Mouse (Mus musculus): Measurements from ENCODE around the gene Pcdh17.

Gene Pcdh17

DNA sequence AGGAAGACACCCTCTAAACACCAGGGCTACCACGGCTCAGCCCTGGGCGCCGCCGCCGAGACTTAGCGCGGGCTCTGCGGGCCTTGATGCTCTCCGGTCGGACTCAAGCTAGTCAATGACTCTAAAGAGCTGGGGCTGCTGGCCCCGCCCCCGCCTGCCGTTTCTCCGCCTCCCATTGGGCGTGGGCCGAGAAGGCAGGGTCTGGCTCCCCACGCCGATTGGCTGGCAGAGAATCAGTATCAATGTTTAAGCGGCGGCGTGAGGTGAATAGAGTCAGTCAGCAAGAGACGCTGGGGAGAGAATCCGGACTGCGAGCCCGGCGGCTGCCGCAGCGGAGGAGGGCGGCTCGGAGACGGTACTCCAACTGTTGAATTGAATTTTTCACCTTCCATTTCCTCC, at the start of gene Pcdh17:
TSS of gene Pcdh17 (plus strand) at position 276 of the 399 bp plus-strand sequence.
- peak; percentile 63 to 65 for DNase-seq

- DNase-seq, result no peak
These were observed 46.2 kb upstream of the Pcdh17 start for GRCm38 (mm10) chr14:84397137-84397536.

DNA sequence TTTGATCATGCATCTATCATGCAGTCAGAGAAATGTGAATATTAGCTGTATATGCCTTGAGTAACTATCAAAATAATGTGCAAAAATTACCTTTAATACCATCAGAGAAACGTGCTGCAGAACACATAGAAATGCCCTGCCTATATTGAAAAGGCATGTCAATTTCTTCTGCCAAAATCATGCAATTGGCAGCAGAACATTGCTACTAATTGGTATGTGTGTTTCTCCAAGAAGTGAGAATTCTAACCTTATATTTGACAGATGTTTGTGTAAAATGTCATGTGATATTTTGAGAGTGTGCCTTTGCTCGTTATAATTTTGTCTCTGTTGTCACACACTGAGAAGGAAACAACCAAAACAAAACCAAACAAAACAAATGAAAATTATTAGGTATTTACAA, 18.6 kb upstream of the Pcdh17 start:
- no peak for DNase-seq

- no peak for DNase-seq
These were observed 16.7 kb upstream of the Pcdh17 start for GRCm38 (mm10) chr14:84426616-84427015.

DNA sequence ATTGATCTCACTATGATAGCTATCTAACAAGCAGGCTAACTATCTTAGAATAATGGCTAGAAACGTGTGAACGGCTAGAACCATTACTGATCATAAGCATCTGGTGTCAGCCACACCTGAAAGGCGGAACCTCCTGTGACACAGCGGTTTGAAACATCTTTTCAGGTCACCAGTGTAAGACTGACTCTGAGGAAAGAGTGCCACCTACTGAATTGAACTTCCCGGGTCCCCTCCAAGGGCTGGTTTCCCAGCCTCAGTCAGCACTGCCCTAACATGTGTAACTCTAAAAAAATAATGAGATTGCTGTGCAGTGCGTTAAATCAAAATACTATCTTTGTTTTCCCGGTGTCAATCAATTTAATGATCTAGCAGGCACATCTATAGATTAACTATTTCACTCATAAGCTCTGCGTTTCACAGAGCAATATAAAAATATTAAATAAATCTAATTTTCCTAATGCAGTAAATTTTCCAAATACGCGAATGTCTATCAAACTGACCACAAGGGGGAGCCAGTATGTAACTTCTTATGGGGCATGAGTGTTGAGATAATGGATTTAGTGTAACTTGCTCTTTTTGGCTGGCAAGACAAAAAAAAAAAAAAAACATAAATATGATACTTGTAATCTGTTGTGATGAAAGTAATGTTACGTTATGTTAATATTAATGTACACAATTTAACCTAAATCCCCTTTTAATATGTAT, 5.1 kb upstream of the Pcdh17 start:
- peak in 1 of 2 experiments; percentile 6 for DNase-seq

DNA sequence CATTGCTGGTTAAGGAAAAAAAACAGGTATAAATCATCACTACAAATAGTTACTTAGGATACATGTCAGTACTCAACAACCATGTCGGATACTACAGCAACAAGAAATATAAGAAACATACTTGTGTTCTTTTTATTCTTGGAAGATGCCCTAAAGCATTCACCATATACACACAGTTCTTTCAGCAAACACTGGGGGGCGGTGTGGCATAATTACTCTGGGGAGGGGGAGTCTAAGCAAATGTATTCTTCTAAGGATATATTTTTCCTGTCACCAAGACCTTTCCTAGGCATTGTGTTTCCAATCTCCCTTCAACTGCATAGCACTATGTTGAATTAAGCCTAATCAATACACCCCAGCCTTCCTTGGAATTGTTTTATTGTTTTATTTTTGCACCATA, 2.5 kb upstream of the Pcdh17 start:
- DNase-seq, result peak in 1 of 2 experiments; percentile 3

- no peak for DNase-seq
These were observed 655 bp upstream of the Pcdh17 start for GRCm38 (mm10) chr14:84442528-84443287.

DNA sequence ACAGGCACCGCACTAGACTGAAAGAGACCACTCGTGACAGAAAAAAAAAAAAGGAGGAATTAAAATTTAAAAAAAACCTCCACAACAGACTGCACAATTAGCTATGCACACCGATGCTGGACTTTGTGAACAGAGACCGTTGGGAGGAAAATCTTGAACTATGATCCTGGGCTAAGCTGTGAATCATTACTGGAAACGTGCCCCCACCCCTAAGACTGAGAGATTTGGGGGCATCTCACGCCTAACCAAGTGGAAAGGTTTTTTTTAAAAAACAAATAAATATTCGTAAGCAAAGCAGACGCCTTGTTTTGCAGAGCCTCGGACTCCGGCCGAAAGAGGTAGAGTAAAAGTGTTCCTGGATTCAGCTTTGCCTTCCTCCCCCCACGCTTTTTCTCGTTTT, 398 bp downstream of the Pcdh17 start:
- no peak for DNase-seq

- peak; percentile 4 to 7 for DNase-seq
These were observed 906 bp downstream of the Pcdh17 start for GRCm38 (mm10) chr14:84444276-84444662.

DNA sequence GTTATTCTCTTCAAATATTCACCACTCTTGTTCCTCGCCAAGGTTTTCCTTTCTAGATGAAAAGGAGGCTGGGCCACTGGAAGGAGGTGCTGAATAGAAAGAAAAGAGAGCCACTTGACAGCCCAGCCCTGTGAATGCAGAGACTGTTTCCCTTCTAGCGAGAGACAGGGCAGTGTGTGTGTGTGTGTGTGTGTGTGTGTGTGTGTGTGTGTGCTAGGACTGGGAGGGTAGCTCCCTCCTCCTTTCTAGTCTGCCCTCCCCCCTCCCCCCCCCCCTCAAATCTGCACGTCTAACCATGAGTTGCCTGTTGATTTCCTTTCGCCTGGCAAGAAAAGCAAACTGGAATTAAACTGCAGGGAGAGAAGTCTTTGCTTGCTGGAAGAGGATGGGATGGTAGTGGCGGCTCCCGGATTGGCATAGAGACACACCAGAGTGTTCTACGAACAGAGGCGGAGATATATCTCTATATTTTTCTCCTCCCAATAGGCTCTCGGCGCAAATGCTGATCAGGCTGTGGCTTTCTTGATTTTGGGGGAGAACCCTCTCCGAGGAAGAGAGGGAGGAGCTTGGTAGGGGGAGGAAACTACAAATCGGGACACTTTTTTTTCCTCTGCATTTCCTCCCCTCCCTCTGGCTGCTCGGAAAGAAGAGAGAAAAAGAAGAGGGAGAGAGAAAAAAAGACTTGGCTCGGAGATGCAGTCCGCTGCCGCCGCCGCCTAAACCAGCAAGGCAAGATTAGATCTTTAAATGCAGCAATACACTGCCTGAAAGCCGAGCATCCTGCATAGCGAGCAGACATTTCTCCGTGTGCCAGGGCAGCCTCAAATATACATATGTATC, 1.5 kb downstream of the Pcdh17 start:
- DNase-seq, result no peak

GRCm38 (mm10) chr14:84445503-84446410, 2.4 kb downstream of the Pcdh17 start:
- peak in 1 of 2 experiments; percentile 1 for DNase-seq

- DNase-seq, result peak in 1 of 2 experiments; percentile 1
These were observed 3.1 kb downstream of the Pcdh17 start for GRCm38 (mm10) chr14:84446411-84446915.

DNA sequence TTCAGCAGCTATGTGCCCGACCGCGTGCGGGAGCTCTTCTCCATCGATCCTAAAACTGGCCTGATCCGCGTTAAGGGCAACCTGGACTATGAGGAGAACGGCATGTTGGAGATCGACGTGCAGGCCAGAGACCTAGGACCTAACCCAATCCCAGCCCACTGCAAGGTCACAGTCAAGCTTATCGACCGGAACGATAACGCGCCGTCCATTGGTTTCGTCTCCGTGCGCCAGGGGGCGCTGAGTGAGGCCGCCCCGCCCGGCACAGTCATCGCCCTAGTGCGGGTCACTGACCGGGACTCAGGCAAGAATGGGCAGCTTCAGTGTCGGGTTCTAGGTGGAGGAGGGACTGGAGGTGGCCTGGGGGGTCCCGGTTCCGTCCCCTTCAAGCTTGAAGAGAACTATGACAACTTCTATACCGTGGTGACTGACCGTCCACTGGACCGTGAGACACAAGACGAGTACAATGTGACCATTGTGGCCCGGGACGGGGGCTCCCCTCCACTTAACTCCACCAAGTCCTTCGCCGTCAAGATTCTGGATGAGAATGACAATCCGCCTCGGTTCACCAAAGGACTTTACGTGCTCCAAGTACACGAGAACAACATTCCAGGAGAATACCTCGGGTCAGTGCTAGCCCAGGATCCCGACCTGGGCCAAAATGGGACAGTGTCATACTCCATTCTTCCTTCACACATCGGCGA, 3.7 kb downstream of the Pcdh17 start:
- DNase-seq, result peak in 1 of 2 experiments; percentile 1

DNA sequence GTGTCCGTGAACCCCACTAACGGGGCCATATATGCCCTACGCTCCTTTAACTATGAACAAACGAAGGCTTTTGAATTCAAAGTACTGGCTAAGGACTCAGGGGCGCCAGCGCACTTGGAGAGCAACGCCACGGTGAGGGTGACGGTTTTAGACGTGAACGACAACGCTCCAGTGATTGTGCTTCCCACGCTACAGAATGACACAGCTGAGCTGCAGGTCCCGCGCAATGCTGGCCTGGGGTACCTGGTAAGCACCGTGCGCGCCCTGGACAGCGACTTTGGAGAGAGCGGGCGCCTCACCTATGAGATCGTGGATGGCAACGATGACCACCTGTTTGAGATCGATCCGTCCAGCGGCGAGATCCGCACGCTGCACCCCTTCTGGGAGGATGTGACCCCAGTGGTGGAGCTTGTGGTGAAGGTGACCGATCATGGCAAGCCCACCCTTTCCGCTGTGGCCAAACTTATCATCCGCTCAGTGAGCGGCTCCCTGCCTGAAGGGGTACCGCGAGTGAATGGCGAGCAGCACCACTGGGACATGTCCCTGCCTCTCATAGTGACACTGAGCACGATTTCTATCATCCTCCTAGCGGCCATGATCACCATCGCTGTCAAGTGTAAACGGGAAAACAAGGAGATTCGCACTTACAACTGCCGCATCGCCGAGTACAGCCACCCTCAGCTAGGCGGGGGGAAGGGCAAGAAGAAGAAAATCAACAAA, 4.5 kb downstream of the Pcdh17 start:
- DNase-seq, result peak in 1 of 2 experiments; percentile 1

DNA sequence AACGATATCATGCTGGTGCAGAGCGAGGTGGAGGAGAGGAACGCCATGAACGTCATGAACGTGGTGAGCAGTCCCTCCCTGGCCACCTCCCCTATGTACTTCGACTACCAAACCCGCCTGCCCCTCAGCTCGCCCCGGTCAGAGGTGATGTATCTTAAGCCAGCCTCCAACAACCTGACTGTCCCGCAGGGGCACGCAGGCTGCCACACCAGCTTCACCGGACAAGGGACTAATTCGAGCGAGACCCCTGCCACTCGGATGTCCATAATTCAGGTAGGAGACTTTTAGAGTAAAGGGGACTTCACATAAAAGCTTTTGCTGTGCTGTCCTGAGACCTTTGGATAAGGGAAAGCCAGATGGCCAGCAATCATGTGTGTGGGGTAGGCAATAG, 5.0 kb downstream of the Pcdh17 start:
- DNase-seq, result no peak

GRCm38 (mm10) chr14:84454074-84454845, 10.9 kb downstream of the Pcdh17 start:
- DNase-seq, result no peak

DNA sequence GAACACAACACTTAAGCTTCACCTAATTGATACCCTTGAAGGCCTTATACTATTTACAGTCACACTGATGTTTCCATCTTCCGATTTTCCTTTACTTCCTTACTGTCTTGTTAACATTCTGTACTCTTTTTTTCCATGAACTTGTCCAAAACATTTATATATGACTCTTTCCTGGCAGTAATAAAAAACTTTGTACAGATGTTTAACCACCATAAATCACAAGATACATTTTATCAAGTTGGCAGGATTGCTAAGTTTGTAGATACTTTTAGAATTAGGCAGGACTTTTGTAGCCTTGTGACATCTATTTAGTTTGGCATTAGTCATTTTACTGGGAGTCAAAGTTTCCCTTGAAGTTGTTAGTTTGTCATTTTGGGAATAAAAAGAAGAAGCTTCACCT, 32.1 kb downstream of the Pcdh17 start:
- DNase-seq, result no peak

DNA sequence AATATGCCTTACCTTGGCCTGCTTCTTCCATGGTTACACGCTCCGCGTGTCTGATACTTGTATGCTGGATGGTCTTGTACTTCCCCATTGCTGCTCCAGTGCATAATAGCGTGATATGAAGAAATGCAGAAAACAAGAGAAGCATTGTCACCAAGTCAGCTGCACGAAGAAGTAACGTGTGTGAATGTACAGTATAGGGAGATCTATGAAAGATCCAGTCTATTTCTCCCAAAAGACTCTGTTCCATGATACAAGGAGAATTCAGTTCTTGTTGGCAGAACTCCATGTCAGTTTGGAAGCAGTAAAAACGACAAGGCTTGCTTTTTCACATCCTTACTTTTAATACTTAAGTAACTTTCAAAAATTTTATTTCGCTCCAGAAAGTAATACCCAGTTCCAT, 33.0 kb downstream of the Pcdh17 start:
- no peak for DNase-seq

GRCm38 (mm10) chr14:84476906-84477305, 33.5 kb downstream of the Pcdh17 start:
- DNase-seq, result no peak

- no peak for DNase-seq
These were observed 34.0 kb downstream of the Pcdh17 start for GRCm38 (mm10) chr14:84477411-84477810.

Data from B cell, adult 2 months (primary cell).